Mouse (Mus musculus) C2C12 (cell line): ENCODE results near the gene Nfs1.

Experiments
- CTCF ChIP-seq: IDR thresholded peaks from one replicate; pipeline ENCODE4 v1.5.1; 2011; ENCODE audit not compliant: control insufficient read depth, insufficient read depth, insufficient read length
- MAX ChIP-seq: IDR thresholded peaks from one replicate; pipeline ENCODE4 v1.6.1; 2011; ENCODE audit warnings: mild to moderate bottlenecking, control low read depth
- MYOD1 ChIP-seq: IDR thresholded peaks from one replicate; pipeline ENCODE4 v1.6.1; 2011; ENCODE audit warnings: low read depth; ENCODE audit not compliant: control insufficient read depth, insufficient read length
- MYOG ChIP-seq: IDR thresholded peaks from one replicate; pipeline ENCODE4 v1.6.1; 2011; ENCODE audit not compliant: control insufficient read depth, insufficient read length; ENCODE audit errors: extremely low read depth
- USF1 ChIP-seq: IDR thresholded peaks from one replicate; pipeline ENCODE4 v1.6.1; 2011; ENCODE audit warnings: low read depth, mild to moderate bottlenecking, control low read depth, moderate library complexity

DNA sequence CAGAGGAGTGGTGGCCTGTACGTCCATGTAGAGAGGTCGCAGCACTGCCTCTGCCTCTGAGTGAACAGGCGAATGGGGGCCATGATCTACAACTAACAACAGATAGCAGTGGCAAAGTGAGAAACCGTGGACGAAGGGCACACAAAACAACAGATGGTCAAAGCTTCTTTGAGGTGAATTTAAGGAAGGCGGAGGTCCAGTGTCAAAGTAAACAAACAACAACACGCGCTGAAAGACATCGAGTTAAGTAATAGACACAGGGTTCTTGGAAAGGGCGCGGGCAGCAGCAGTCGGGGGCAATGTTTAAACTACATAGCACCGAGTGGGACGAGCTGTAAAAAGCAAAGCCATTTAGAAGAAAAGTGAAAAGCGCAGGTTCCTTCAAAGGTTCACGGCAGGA lies 619 bp downstream of the Nfs1 start:
- TF ChIP-seq CTCF, result no peak
- no peak for TF ChIP-seq MYOG
- no peak for TF ChIP-seq MYOD1
- no peak for TF ChIP-seq MAX
- TF ChIP-seq USF1, result no peak
